Mouse (Mus musculus) CD8-positive naive resting alpha-beta T cell, adult 57 days (primary cell): Measurements from ENCODE around the gene Klf16. TPM values are rescaled to one million over a fixed set of nuclear protein-coding genes. Genes with fewer than 3 reads are reported as not detected.

ENCODE experiments used
- total RNA-seq: library from RNA; stranded (reverse); gene quantifications from one replicate; pipeline ENCODE4 v1.2.4, GENCODE M21; 2023

Klf16 gene
- 27.5 TPM for total RNA-seq

GRCm38 (mm10) chr10:80577195-80578130 is at the start of gene Klf16:
Klf16 (minus strand) TSS chr10:80577321.

DNA sequence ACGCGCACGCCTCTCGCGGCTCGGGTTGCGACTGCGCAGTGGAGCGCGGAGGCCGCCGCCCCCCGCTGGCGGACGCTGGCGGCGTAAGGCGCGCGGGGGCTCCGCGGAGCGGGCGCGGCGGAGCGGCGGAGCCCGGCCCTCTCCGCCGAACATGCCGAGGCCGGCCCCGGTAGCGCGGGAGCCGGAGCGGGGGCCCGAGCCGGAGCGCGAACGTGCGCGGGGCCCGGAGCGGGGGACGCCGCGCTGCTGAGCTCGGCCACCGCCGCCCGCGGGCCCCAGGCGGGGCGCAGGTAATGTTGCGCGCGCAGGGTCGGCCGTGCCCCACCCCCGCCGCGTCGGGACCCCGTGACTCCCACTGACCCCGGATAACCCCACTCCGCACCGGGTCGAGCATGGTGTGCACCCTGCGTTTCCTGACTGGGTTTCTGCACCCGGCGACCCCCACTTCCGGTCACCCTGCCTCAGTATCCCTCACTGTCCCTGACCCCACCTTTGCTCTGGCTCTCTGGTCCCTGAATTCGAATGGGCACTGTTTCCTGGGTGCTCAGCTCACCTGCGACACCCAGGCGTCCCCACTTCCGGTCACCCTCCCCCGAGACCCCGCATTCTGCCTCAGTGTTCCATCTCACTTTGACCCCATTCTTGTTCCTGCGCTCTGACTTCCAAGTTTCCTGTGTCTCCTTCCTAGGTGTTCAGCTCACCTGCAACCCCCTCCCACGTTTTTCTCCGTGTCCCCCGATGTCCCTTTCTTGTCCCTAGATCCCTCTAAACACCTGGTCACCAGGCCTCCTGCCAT is 45.7 kb upstream of the Klf16 start, which contains the start of gene Csnk1g2:
Gene Csnk1g2, plus strand, starts transcription at position 178 of the 796 bp plus-strand sequence.

DNA sequence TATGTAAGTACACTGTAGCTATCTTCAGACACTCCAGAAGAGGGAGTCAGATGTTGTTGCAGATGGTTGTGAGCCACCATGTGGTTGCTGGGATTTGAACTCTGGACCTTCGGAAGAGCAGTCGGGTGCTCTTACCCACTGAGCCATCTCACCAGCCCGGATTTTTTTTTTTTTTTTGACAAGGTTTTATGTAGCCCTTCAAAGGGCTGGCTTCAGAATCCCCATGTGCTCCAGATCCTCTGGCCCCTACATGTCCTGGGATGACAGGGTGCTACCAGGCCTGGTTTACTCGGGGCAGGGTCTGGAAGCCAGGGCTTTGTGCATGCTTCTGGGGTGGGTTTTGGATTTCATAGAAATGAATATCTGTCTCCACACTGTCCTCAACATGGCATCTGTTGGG is 28.6 kb upstream of the Klf16 start, which contains the start of gene Gm49322:
Gene Gm49322, plus strand, starts transcription at position 301 of the 400 bp plus-strand sequence.

DNA sequence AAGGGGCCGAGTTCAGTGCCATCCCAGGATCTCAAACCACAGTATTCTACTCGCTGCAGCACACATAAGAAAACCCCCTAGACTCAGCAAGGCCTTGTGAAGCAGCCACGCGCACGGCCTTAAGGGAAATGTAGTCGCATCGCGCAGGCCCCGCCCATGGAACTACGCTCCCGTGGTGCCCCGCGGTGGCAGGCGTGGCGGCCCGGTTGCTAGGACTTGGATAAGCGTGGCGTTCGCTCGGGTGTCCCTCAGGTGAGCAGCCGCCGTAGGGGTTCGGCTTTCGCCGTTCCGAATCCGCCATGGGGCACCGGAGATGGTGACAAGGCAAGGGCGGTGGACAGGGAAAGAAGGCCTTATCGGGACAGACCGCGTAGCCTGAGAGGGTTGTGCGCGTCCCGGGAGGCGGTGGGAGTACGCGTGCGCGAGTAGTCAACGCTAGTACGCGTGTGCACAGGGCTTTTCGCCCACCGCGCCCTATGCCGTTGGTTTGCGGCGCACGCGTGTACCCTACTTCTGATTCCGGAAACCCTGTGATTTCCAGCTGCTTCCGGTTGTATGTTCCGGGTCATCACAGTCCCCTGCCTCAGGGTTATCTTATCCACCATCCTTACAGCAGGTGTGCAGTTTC is 25.7 kb upstream of the Klf16 start, which contains the start of the genes Scamp4 and Adat3:
Gene Scamp4, plus strand, starts transcription at position 175 of the 628 bp plus-strand sequence.
Gene Adat3, plus strand, starts transcription at position 183 of the 628 bp plus-strand sequence.

DNA sequence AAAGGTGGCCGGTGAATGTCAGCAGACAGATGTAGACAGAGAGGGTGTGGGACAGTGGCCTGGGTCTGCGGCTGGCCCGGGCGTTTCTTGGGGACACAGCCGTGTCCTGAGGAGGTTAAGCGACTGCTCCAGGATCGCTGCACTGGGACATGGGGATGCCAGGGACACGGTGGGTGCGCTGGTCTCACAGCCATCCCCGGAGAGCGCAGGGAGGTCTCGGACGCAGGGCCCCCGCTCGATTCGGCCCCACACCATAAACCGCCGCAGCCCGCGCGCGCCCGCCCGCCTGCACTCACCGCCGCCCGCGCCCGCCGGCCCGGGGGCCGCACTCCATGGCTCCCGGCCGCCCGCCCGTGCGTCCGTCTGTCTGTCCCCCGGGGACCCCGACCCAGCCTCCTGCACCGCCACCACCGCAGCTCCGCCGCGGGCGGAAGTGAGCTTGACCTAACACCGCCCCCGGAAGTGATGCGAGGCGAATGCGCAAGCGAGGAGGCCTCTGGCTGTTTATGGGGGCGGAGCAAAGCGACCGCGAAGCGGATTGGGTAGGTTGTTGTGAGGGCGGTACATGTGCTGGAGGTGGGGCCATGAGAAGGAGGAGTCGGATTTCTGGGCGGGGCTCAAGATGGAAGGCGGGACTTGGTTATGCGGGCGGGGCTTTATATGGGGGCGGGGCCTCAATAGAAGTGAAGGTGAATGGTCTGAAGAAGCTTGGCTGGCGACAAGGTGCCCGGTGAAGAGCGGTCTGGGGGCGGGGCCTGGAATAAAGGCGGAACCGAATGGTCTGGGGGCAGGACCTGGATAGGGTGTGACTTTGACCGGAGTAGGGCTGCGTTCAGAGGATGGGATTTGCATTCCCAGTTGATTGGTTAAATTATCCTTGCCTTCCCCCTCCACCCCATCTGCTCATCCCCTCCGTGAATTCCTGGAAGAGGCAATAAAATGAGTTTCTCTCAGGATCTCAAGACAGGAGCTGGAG is 13.0 kb upstream of the Klf16 start, which contains the start of gene Abhd17a:
Gene Abhd17a, minus strand, starts transcription at position 463 of the 976 bp plus-strand sequence.

GRCm38 (mm10) chr10:80561116-80561944 is 15.8 kb downstream of the Klf16 start, which contains the start of gene Rexo1:
Rexo1 (minus strand) TSS chr10:80561560.

GRCm38 (mm10) chr10:80538710-80539394 is 38.3 kb downstream of the Klf16 start, which contains the start of gene Atp8b3:
Atp8b3 (minus strand) TSS chr10:80539124.

Other genes with a start within 250 kb of the Klf16 start
- 3.0 TPM for gene Pcsk4, start 247.8 kb downstream of the Klf16 start, total RNA-seq
- 0.24 TPM for gene Reep6, start 247.4 kb downstream of the Klf16 start, total RNA-seq
- gene Adamtsl5, start 228.9 kb downstream of the Klf16 start, total RNA-seq: not detected
- gene Plk5, start 220.9 kb downstream of the Klf16 start, total RNA-seq: not detected
- 6.2 TPM for gene Mex3d, start 189.7 kb downstream of the Klf16 start, total RNA-seq
- gene Mbd3, start 177.8 kb downstream of the Klf16 start, total RNA-seq: 122 TPM
- 59.9 TPM for gene Uqcr11, start 170.5 kb downstream of the Klf16 start, total RNA-seq
- 102 TPM for gene Tcf3, start 143.7 kb downstream of the Klf16 start, total RNA-seq
- gene Onecut3, start 82.5 kb downstream of the Klf16 start, total RNA-seq: not detected
- gene Atp8b3, start 38.2 kb downstream of the Klf16 start, total RNA-seq: not detected
- gene Rexo1, start 15.8 kb downstream of the Klf16 start, total RNA-seq: 128 TPM
- 52.0 TPM for gene Abhd17a, start 13.0 kb upstream of the Klf16 start, total RNA-seq
- 46.9 TPM for gene Scamp4, start 25.6 kb upstream of the Klf16 start, total RNA-seq
- gene Adat3, start 25.6 kb upstream of the Klf16 start, total RNA-seq: 6.0 TPM
- gene Gm49322, start 28.7 kb upstream of the Klf16 start, total RNA-seq: 4.5 TPM
- gene Csnk1g2, start 45.5 kb upstream of the Klf16 start, total RNA-seq: 209 TPM
- gene Btbd2, start 79.8 kb upstream of the Klf16 start, total RNA-seq: 20.7 TPM
- gene Mknk2, start 100.8 kb upstream of the Klf16 start, total RNA-seq: 330 TPM
- gene Mob3a, start 124.7 kb upstream of the Klf16 start, total RNA-seq: 138 TPM
- 45.1 TPM for gene Izumo4, start 124.9 kb upstream of the Klf16 start, total RNA-seq
- 123 TPM for gene Ap3d1, start 164.9 kb upstream of the Klf16 start, total RNA-seq
- gene Dot1l, start 177.9 kb upstream of the Klf16 start, total RNA-seq: 72.9 TPM
- 81.1 TPM for gene Sf3a2, start 220.9 kb upstream of the Klf16 start, total RNA-seq
- 141 TPM for gene Plekhj1, start 221.3 kb upstream of the Klf16 start, total RNA-seq
- gene Amh, start 227.9 kb upstream of the Klf16 start, total RNA-seq: 1.4 TPM
- not detected for gene Jsrp1, start 236.2 kb upstream of the Klf16 start, total RNA-seq
- gene Oaz1, start 249.3 kb upstream of the Klf16 start, total RNA-seq: 517 TPM